Mouse (Mus musculus) gastrocnemius, postnatal 10 days (tissue): Measurements from ENCODE around the gene Mettl7b. TPM values are rescaled to one million over a fixed set of nuclear protein-coding genes. Genes with fewer than 3 reads are reported as not detected.
A peak's percentile ranks its signal among the peaks of the same experiment; 100 is the strongest.
"Not testable (repeated sequence)": the region's sequence is repeated elsewhere in the genome, so short reads cannot be mapped to it uniquely, and the experiment has no call there.

Source experiments
- DNase-seq: peaks from one replicate; pipeline ENCODE4 v3.0.0; 2021; ENCODE audit warnings: mixed read lengths
- long read RNA-seq, 2 experiments: library from polyadenylated mRNA; stranded (forward); transcript quantifications; one replicate each; pipeline ENCODE4 v2.0.0; 2021
- total RNA-seq, 2 experiments: library from RNA; stranded (reverse); gene quantifications; 2 replicates each; pipeline ENCODE4 v1.2.3; 2021

Mettl7b gene
- total RNA-seq = under 1 TPM in 1 of 2 experiments, not detected in 1; 0.19 TPM
- long read RNA-seq, experiment 1 = 0 reads
- long read RNA-seq, experiment 2, partial matches to known transcripts = 0 of 1 reads
- long read RNA-seq, experiment 2, other reads (novel, unspliced or antisense) = 0 of 1 reads

DNA sequence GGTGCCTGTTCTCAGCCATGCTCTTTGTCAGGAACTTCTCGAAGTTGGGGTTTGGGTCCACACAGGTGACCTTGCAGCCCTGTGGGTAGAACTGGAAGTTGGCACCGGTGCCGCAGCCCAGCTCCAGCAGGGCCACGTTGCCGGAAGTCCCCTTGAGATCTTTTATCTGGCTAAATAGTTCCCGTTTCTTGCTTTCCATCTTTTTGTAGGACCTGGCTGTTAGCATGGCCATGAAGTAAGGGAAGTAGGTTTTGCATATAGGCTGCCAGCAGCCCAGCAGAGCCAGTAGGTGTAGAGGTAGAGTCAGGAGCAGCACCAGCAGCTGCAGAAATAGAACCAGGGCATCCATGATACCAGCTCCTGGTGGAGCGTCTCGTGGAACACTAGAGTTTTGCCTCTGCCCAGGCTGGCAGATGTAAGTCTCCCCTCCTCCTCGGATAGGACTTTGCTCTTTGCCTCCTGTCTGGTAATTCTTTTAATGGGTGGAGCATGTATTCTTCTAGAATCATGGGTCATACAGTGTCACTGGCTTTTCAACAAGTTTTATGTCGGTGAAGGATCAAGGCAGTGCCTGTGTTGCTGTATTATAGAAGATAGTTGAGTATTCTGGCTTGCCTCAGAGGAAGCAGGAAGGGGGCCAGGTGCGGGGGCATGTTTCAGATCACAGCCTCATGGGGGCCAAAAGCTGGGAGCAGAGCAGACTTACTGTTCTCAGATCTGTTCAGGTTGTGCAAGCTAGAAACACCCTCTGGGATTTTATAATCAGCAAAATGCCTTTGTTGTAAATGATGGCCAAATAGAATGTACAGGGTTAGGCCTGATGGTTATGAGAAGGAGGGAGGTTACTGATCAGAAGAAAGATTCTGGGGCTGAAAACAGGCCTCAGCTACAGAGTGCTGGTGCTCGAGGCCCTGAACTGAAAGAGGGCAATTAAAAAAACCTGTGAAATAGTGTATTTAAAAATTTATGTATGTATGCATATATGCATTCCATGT, at the start of gene Mettl7b:
Gene Mettl7b, minus strand, starts transcription at position 399 of the 995 bp plus-strand sequence.
- no peak for DNase-seq

DNA sequence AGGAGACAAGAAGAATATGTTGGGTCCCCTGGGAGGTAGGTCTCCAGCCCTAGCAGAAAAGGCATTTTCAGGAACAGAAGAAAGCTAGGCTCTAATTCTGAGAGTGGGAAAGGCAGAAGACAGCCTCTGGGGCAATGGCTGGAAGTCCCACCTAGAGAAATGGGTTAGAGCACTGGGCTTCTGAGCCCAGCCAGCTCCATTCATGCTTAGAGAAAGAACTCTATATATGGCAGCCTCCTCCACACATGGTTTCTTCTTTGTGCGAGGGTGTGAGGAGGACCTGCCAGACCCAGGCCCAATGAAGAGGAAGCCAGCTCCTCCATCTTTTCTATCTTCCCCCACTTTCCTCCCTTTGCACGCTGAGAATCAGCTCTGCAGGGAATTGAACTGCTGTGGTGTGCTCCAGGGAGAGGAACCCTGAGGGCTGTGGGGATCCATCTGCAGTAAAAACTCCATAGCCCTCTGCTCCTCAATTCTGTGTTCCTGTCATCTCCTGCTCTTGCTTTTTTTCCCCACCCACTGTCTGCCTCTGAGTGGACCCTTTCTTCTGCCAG, 49.6 kb upstream of the Mettl7b start, which contains the start of gene Olfr763:
Gene Olfr763, plus strand, starts transcription at position 504 of the 554 bp plus-strand sequence.
- DNase-seq = no peak

DNA sequence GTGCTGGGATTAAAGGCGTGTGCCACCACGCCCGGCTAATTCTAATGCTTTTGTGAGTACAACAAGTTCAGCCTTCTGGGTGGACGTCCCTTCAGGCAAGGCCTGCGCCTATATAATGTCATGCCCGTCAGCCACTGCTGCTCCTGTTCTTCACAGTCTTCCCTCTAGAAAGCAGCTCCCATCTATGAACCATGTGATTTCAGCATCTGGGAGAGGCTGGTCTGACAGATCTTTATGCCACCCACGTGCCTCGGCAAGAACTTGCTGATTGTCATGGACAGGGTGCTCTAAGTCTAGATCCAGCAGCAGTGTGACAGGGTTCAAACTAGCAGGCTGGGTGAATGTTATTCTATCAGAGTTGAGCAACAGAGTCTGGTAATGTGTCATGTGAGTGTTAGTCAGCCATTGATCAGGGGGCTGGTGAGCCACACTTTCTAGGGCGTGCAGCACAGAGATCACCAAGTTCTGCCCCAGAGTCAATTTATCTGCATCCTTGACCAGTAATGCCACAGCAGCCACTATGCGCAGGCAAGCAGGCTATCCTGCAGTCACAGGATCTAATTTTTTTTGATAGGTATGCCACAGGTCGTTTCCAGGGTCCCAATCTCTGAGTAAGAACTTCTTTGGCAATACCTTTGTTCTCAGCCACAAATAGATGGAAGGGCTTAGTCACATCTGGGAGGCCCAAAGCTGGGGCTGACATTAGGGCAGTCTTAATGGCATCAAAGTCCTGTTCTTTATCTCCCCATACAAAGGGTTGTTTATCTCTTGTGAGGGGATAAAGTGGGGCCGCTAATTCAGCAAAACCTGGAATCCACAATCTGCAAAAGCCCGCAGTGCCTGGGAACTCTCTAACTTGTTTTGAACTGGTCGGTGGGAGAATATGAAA, 43.5 kb upstream of the Mettl7b start:
- no peak for DNase-seq

DNA sequence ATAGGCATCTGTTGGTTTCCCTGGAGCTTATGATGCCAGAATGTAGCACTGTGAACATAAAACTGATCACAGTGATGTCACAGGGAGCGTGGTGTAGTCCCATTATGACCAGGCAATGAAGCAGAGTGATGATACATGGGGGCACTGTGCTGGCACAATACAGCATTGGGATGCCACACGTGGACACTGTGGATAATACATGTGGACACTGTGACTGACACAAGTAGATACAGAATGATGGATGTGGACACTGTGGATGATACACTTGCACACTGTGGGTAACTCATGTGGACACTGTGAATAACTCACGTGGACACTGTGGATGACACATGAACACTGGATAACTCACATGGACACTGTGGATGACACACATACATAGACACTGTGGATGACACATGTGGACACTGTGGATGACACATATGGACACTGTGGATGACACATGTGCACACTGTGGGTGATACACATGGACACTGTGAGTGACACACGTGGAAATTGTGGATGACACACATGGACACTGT, 35.8 kb upstream of the Mettl7b start:
- DNase-seq = no peak

DNA sequence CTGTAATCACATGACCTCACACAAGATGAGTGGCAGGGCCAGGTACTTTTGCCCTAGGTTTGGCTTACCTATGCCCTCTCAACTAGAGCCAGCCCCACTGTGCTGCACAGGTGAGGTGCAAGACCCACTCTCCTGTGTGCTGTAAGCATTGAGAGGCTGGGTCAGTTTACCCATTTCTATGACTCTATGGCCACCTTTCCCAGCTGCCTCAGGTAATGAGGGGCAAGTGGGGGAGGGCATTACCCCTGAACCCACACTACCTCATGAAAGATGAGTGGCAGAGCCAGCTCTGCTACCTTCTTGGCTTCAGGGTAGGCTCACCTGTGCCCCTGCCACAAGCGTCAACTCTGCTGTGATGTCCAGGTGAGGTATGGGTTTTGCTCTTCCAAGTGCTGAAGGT, 35.0 kb upstream of the Mettl7b start:
- DNase-seq = no peak

DNA sequence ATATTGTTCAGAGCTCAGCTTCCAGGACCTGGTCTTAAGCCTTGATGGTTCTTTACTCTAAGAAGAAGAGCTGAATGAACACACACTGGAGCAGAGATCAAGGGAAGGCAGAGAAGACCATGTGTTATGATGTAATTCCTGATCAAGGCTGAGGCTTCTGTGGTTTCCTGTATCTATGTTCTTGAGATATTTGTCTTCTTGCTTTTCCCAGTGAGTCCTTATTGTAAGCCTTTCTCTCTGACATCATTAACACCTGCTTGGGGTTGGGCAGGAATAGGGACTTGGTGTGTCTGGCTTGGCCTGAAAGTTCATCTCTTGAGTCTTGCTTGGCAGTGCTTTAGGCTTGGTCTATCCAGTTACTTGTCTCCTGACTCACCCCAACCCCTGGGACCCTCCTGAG, 30.2 kb upstream of the Mettl7b start:
- no peak for DNase-seq

DNA sequence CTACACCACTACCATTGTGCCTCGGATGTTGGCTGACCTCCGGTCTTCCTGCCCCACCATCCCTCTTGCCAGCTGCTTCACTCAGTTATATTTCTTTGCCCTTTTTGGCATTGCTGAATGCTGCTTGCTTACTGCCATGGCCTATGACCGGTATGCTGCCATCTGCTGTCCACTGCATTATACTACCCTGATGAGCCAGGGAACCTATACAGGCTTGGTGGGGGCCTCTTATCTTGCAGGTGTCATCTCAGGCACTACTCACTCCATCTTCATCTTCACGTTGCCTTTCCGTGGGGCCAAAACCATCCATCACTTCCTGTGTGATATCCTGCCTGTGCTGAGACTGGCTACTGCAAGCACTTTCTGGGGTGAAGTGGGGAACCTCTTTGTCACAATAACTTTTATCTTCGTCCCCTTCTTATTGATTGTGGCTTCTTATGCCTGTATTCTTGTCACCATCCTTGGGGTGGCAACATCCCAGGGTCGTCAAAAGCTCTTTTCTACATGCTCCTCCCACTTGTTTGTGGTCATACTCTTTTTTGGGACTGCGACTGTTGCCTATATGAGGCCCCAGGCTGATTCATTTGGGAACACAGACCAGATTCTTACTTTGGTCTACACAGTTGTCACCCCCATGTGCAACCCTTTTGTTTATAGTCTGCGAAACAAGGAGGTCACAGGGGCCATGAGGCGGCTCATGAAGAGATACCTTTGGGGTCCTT, 29.5 kb upstream of the Mettl7b start:
- not testable (repeated sequence) for DNase-seq

DNA sequence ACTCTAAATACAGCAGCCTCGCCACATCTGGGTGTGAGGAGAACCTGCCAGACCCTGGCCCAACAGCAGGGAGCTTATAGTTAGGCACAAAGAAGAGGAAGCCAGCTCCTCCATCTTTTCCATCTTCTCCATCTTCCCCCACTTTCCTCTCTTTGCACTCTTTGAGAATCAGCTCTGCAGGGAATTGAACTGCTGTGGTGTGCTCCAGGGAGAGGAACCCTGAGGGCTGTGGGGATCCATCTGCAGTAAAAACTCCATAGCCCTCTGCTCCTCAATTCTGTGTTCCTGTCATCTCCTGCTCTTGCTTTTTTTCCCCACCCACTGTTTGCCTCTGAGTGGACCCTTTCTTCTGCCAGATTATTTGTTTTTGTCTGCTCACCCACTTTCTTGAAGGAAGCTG, 28.3 kb upstream of the Mettl7b start, which contains the start of gene Olfr9:
Gene Olfr9, plus strand, starts transcription at position 301 of the 400 bp plus-strand sequence.
- DNase-seq = not testable (repeated sequence)

DNA sequence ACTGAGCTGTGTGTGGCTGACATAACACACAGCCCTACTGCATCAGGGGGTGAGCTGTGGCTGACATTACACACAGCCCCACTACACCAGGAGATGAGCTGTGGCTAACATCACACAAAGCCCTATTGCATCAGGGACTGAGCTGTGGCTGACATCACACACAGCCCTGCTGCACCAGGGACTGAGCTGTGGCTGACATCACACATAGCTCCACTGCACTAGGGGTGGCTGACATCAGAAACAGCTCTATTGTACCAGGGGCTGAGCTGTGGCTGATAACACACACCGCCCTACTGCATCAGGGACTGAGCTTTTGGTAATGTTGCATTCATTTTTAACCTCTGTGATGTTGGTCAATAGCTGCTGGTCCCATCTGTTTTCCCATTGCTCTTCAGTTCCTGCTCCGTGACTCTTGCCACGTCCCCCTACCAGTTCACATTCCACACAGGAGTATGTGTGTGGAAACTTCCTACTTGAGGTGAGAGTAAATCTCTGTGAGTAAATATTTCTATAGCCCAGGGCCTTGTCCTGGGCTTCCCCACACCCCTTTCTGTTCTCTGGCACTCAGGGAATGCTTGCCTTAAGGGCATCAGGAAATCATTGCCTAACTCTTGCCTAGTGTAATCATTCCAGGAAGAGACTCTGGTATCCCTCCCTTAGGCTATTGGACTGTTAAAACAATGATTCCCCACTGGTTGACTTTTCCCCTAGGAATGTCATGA, 20.0 kb upstream of the Mettl7b start:
- DNase-seq = no peak

DNA sequence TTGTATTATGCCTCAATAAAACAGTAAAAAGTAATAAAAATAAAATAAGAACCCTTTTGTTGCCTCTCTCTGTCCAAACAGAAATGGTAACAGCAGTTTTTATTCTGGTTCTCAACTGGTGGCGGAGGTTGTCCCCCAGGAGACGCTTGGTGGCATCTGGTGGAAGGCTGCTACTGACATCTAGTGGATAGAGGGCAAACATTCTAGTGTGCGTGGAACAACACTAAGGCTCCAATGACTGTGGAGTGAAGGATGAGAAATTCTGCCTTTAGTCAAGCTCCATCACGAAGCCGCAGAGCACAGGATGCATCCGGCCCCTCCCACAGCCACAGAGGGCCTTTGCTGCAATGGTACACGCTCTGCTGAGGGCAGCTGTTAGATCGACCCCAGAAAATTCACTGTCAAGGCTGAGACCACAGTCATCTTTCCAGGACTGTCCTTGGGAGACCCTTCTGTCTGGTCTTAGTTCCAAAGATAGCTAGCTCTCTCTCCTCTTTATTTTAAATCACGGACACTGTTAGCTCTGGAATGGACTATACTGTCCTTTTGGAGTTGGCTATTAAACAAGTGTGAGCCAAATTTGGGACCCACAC, 16.8 kb upstream of the Mettl7b start:
- peak; percentile 33 for DNase-seq

DNA sequence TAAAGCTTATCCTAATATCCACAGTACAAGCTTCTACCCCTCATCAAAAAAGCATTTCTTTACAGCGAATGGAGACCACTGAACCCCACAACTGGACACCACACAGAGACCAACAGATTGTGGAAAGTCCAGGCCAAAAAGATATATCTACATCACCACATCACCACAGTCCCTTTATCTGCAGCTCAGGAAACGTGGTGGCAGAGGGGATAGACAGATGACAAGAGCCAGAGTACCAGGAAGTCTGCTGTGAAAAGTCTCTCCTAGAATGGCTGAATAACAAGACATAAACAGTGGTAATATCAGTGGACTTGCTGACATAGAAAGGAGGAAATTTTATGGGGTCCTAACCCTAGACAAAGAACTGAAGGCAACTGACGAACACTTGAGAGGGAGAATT, 15.6 kb upstream of the Mettl7b start:
- DNase-seq = no peak

DNA sequence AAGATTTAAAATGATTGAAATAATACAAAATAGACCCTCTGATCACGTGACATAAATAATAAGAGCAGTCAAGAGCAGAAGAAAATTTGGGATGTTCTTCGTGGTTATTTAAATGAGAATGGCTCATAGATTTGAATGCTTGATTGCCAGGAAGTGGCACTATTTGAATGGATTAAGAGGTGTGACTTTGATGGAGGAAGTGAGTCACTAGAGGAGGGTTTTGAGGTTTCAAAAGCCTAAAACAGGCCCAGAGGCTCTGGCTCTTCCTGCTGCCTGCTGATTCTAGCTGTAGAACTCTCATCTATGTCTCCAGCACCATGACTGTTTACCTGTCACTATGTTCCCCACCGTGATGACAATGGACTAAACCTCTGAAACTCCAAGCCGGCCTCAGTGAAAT, 12.1 kb upstream of the Mettl7b start:
- DNase-seq = no peak

DNA sequence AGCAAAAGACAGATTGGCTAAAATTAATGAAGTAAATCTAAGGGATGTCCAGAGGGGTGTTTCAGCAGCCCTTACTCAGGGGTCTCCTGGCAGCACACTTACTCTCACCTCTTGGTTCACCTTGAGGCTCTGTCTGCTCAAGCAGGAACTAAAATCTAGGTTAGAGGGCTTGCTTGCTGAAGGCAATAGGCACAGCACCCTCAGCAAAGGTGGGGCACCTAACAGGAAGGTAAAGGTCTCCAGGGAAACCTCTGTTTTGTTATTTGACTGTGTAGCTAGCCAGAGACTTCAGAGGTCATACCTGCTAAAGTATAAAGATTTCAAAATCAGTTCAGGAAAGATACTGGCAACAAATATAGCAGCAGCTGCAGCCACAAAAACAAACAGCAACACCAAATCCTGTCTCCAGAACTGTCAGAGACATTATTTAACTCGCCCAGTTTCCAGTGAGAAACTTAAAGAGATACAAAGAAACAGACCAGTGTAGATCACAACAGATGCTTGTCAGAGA, 10.0 kb upstream of the Mettl7b start:
- no peak for DNase-seq

DNA sequence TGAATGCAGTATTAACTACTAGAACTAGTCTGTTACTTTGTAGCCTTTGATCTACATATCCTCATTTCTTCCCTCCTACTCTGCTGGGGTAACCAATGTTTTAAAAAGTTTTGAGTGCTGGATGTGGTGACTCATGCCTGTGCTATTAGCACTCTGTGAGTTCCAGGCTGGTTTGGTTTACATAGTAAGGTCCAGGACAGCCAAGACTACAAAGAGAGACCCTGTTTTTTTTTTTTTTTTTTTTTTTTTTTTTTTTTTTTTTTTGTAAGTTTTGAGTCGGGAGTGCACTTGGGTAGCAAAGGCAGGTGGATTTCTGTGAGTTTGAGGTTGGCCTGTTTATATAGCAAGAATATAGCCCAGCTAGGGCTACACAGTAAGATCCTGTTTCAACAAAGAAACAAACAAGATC, 7.6 kb upstream of the Mettl7b start:
- no peak for DNase-seq

DNA sequence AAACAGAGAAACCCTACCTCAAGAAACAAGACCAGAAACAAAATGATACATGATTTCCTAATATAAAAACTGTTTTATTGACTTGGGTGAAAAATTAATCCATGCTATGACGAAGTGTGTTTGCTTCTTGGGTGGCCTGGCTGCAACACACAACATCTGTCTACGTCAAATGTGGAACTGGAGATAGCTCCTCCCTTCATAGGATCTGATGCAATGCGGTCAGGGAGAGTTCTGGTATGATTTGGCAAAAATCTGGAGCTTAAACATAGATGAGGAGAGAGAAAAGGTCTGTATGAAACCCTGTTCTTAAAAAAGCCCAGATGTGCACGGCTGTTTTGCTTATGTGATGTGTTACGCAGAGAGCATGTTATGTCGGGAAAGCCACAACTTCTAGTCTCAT, 5.1 kb upstream of the Mettl7b start:
- no peak for DNase-seq

DNA sequence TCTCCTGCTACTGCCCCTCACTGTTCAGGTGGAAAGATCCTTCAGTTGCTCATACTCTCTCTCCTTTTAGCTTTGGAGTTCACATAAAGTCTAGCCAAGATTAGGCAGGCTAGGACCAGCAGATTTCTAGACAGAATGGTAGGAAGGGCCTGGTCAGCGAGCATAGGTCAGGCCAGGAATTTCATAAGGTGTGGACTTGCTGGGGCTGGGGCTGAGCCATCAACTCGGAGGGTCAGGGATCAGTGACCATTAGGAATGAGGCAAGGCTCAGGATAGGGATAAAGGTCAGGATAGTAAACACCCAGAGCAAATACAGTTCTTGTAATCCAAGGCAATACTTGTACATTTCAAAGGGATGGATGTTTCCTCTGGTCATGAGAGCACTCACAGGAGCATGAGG, 4.2 kb upstream of the Mettl7b start:
- DNase-seq = no peak

DNA sequence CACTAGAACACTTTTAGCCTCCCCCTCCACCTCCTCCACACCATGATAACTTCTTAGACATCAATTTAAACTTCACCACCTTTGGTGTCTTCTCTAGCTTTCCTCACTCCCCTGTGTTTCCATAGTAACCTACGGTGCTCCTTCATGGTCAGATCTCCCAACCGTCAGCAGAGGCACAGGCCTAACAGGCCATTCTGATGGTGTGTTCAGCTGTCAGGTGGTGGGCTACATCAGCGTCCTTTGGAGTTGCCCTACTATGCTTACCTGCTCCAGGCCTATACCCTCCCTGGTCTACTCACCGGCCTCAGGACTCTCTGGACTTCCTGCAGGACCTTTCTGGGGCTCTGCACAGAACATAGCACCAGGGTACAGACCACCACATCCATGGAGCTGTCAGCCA, 646 bp downstream of the Mettl7b start:
- DNase-seq = no peak

DNA sequence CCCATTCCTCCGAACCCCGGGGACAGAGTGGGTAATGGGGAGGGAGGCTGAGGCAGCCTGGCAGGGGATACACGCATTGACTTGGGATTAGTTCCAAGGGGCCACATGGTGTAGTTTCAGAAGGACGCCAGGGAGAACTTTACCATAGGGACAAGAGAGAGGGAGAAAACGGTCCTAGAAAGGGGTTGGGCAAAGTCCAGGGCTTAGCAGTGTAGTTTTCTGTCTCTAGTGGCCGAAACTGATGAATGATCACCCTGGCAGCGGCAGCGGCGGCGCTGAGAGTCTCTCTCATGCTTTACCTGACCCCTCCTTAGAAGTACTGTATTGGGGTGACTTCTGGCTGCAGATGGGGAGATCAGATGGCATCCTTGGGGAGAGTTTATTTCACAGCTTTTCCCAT, 2.4 kb downstream of the Mettl7b start:
- no peak for DNase-seq

DNA sequence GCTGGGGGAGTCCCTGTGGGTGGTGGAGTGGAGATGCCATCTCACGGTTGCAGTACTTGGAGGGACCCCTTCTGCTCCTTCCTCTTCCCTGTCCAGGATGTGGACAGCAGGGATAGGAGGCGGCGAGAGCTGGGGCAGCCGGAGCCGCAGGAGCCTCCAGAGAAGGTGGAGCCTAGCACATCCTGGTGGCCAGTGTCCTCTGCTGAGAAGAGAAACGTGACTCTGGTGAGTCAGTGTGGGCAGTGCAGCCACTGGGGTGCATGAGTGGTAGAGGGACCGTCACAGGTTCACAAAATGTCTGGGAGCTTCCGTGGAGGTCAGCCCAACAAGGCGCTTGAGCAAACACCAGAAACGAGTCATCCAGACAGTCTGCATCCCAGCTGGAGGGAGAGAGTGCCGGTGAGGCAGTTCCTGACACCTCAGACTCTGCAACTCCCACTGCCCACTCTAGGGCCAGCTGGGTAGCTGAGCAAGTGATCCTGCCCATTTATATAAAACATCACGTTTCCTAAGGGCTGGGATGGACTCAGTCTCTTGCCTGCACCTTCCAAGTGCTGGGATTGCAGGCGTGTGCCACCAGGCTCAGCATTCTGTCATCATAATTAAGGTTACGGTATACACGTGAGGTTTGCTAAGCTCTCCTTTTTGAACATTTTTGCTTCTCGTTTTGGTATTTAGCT, 10.4 kb downstream of the Mettl7b start:
- no peak for DNase-seq
